Mouse (Mus musculus): ENCODE results near the gene Rnf135. TPM values are rescaled to one million over a fixed set of nuclear protein-coding genes. Genes with fewer than 3 reads are reported as not detected.

The Rnf135 gene
- total and polyA plus RNA-seq, 3 experiments: 10.9 to 12.4 (median 11.3) TPM

GRCm38 (mm10) chr11:80142872-80143271, 40.8 kb upstream of the Rnf135 start:
- peaks cover 13 to 25% of the 10 kb centered on the region in 2 experiments for H3K36me3 ChIP-seq (replicated peaks in 1 of 2; ENCODE audit: control insufficient read depth in 1 of 2, insufficient read depth in 1 of 2, low read length in 1 of 2)
- H3K27me3 ChIP-seq (replicated peaks): no peaks in the 10 kb centered on the region
- H3K9ac ChIP-seq (ENCODE audit: insufficient read depth, low read depth): peak overlapping the region; percentile 64
- dilution Hi-C loops (cut with MboI; ENCODE audit: extremely low pct_ligation_motif_present, extremely low pct_unique_long_range_greater_than_20kb, low sequenced_read_pairs): no loop called here
- H3K4me3 ChIP-seq (replicated peaks in 1 of 3; ENCODE audit: low read depth in 2 of 3, low read length in 2 of 3, poor library complexity in 1 of 3): peak overlapping the region; percentile 68 to 96 (median 80)
- H3K4me1 ChIP-seq (ENCODE audit: control insufficient read depth in 1 of 2, insufficient read depth in 2 of 2): peaks cover 9 to 67% of the 10 kb centered on the region in 2 experiments
- no peak for DNase-seq (ENCODE audit: extremely low read depth)
- TF ChIP-seq TBP (conservative IDR thresholded peaks at IDR 0.05; ENCODE audit: low read depth, low read length) (no peak), ELF1 (IDR thresholded peaks at IDR 0.05; ENCODE audit: low read depth, low read length) (no peak), PAX5 (IDR thresholded peaks at IDR 0.05; ENCODE audit: low read length) (no peak), USF2 (conservative IDR thresholded peaks at IDR 0.05; ENCODE audit: low read depth, low read length) (no peak), ZMIZ1 (IDR thresholded peaks at IDR 0.05; ENCODE audit: low read depth, low read length) (no peak), USF1 (IDR thresholded peaks at IDR 0.05; ENCODE audit: low read depth, low read length) (no peak), E2F4 (IDR thresholded peaks at IDR 0.05; ENCODE audit: insufficient replicate concordance, low read depth, low read length) (no peak), IRF4 (IDR thresholded peaks at IDR 0.05; ENCODE audit: low read depth, low read length) (no peak), ZKSCAN1 (IDR thresholded peaks at IDR 0.05; ENCODE audit: borderline replicate concordance, low read depth, low read length) (no peak)
- peak overlapping the region; percentile 76 for H3K4me2 ChIP-seq (ENCODE audit: insufficient read depth, low read depth, poor library complexity, severe bottlenecking)
- H3K27ac ChIP-seq (ENCODE audit: insufficient read depth, low read depth): no peak overlapping the region
- in situ Hi-C loops (cut with MboI; ENCODE audit: low pct_ligation_motif_present, low pct_unique_long_range_greater_than_20kb, low sequenced_read_pairs): loop anchor here (5.0 kb wide), 1 partner anchor 101 kb away; no protein-coding TSS in a partner anchor
- H3K79me2 ChIP-seq (replicated peaks; ENCODE audit: control insufficient read depth, extremely low read depth, insufficient read depth, poor library complexity, severe bottlenecking): peaks cover 30% of the 10 kb centered on the region
- no peaks in the 10 kb centered on the region for H3K9me3 ChIP-seq (replicated peaks; ENCODE audit: low read length)

- peak overlapping the region; percentile 65 for H3K4me2 ChIP-seq (ENCODE audit: insufficient read depth, low read depth, poor library complexity, severe bottlenecking)
- in situ Hi-C loops (cut with MboI; ENCODE audit: low pct_ligation_motif_present, low pct_unique_long_range_greater_than_20kb, low sequenced_read_pairs): no loop called here
- H3K27ac ChIP-seq (ENCODE audit: insufficient read depth, low read depth): peak overlapping the region; percentile 77
- TF ChIP-seq MAZ (IDR thresholded peaks at IDR 0.05; ENCODE audit: low read depth, low read length) (0 out of 2 replicates have a peak, but pooled peaks have one; percentile 31), ZC3H11A (IDR thresholded peaks at IDR 0.05; ENCODE audit: low read depth, low read length) (no peak), ZKSCAN1 (IDR thresholded peaks at IDR 0.05; ENCODE audit: borderline replicate concordance, low read depth, low read length) (no peak), MAX (IDR thresholded peaks at IDR 0.05; ENCODE audit: low read length) (peak; percentile 79), JUND (conservative IDR thresholded peaks at IDR 0.05; ENCODE audit: low read depth, low read length) (no peak), CTCF (conservative IDR thresholded peaks at IDR 0.05 in 1 of 2, IDR thresholded peaks at IDR 0.05 in 1 of 2; ENCODE audit: low read depth in 2 of 2, low read length in 2 of 2) (no peak), USF2 (conservative IDR thresholded peaks at IDR 0.05; ENCODE audit: low read depth, low read length) (no peak; the same call in 1 of the 2 replicates), IRF4 (IDR thresholded peaks at IDR 0.05; ENCODE audit: low read depth, low read length) (peak; percentile 48), USF1 (IDR thresholded peaks at IDR 0.05; ENCODE audit: low read depth, low read length) (no peak), TCF12 (IDR thresholded peaks at IDR 0.05; ENCODE audit: low read depth, low read length) (peak; percentile 52; the same call in 1 of the 2 replicates), ZMIZ1 (IDR thresholded peaks at IDR 0.05; ENCODE audit: low read depth, low read length) (no peak), RCOR1 (conservative IDR thresholded peaks at IDR 0.05; ENCODE audit: low read depth, low read length) (0 out of 2 replicates have a peak, but pooled peaks have one; percentile 45), MXI1 (IDR thresholded peaks at IDR 0.05; ENCODE audit: low read depth, low read length) (peak; percentile 63; the same call in 1 of the 2 replicates), BHLHE40 (IDR thresholded peaks at IDR 0.05; ENCODE audit: low read depth, low read length) (peak; percentile 72), PAX5 (IDR thresholded peaks at IDR 0.05; ENCODE audit: low read length) (no peak), ETS1 (conservative IDR thresholded peaks at IDR 0.05; ENCODE audit: low read depth, low read length) (peak; percentile 59), EP300 (IDR thresholded peaks at IDR 0.05; ENCODE audit: low read length) (peak; percentile 64), POLR2A (IDR thresholded peaks at IDR 0.05; ENCODE audit: low read depth, low read length) (peak; percentile 54), GABPA (IDR thresholded peaks at IDR 0.05; ENCODE audit: insufficient replicate concordance, low read depth, low read length) (no peak), CHD1 (IDR thresholded peaks at IDR 0.05; ENCODE audit: low read depth, low read length) (no peak), MAFK (IDR thresholded peaks at IDR 0.05; ENCODE audit: insufficient replicate concordance, low read length) (no peak), TBP (conservative IDR thresholded peaks at IDR 0.05; ENCODE audit: low read depth, low read length) (peak; percentile 40; the same call in 1 of the 2 replicates), MEF2A (IDR thresholded peaks at IDR 0.05; ENCODE audit: borderline replicate concordance, low read depth, low read length) (no peak; the same call in none of the 2 replicates), CHD2 (IDR thresholded peaks at IDR 0.05; ENCODE audit: low read length) (no peak), NRF1 (IDR thresholded peaks at IDR 0.05; ENCODE audit: low read depth, low read length) (no peak), HCFC1 (IDR thresholded peaks at IDR 0.05; ENCODE audit: low read depth, low read length) (peak; percentile 33; the same call in 1 of the 2 replicates), UBTF (IDR thresholded peaks at IDR 0.05; ENCODE audit: low read depth, low read length) (no peak), KAT2A (IDR thresholded peaks at IDR 0.05; ENCODE audit: insufficient replicate concordance, low read length) (no peak), SMC3 (IDR thresholded peaks at IDR 0.05; ENCODE audit: low read depth, low read length) (no peak)
These were observed 37.8 kb upstream of the Rnf135 start for GRCm38 (mm10) chr11:80145787-80146275.

More at GRCm38 (mm10) chr11:80145787-80146275, 37.8 kb upstream of the Rnf135 start:
- Histone ChIP-seq H3K36me3 (replicated peaks in 1 of 2; ENCODE audit: control insufficient read depth in 1 of 2, insufficient read depth in 1 of 2, low read length in 1 of 2) (no peaks in the 10 kb centered on the region), H3K4me3 (replicated peaks in 1 of 3; ENCODE audit: low read depth in 2 of 3, low read length in 2 of 3, poor library complexity in 1 of 3) (peak overlapping the region in 2 of 3 experiments; percentile 6 to 15), H3K27me3 (replicated peaks) (no peaks in the 10 kb centered on the region), H3K4me1 (ENCODE audit: control insufficient read depth in 1 of 2, insufficient read depth in 2 of 2) (peaks cover 6 to 50% of the 10 kb centered on the region in 2 experiments; a peak in 3 of 4 replicates), H3K9ac (ENCODE audit: insufficient read depth, low read depth) (peak overlapping the region; percentile 58), H3K79me2 (replicated peaks; ENCODE audit: control insufficient read depth, extremely low read depth, insufficient read depth, poor library complexity, severe bottlenecking) (peaks cover 9% of the 10 kb centered on the region), H3K9me3 (replicated peaks; ENCODE audit: low read length) (no peaks in the 10 kb centered on the region)
- dilution Hi-C loops (cut with MboI; ENCODE audit: extremely low pct_ligation_motif_present, extremely low pct_unique_long_range_greater_than_20kb, low sequenced_read_pairs): no loop called here
- DNase-seq (ENCODE audit: extremely low read depth): peak; percentile 91

Measured in CH12.LX (cell line).